Mouse (Mus musculus) intestine, embryonic 16.5 days (tissue): ENCODE data around the gene Gjc2. TPM values are rescaled to one million over a fixed set of nuclear protein-coding genes. Genes with fewer than 3 reads are reported as not detected.

Experiments used
- ATAC-seq: fragments of 200-750 bp; cut with Nextera tagmentation; 2 replicates; pipeline ENCODE4 v1.8.0; 2017; ENCODE audit warnings: moderate TSS enrichment, moderate library complexity
- H3K27ac ChIP-seq: fragments of 300-500 bp; sonication (generic); 2 replicates; pipeline ENCODE4 v1.5.1; 2014; ENCODE audit warnings: mild to moderate bottlenecking, low read length
- H3K27me3 ChIP-seq: fragments of 300-500 bp; sonication (generic); replicated peaks from 2 replicates; pipeline ENCODE4 v1.6.1; 2014; ENCODE audit warnings: low read length, control low read depth, mixed read lengths; ENCODE audit not compliant: control insufficient read depth, insufficient read depth
- H3K36me3 ChIP-seq: fragments of 300-500 bp; sonication (generic); 2 replicates; pipeline ENCODE4 v1.6.1; 2014; ENCODE audit warnings: low read length, control low read depth; ENCODE audit not compliant: control insufficient read depth, insufficient read depth
- H3K4me1 ChIP-seq: fragments of 300-500 bp; sonication (generic); 2 replicates; pipeline ENCODE4 v1.6.1; 2014; ENCODE audit warnings: low read length, control low read depth, mixed read lengths; ENCODE audit not compliant: control insufficient read depth, insufficient read depth
- H3K4me2 ChIP-seq: fragments of 300-500 bp; sonication (generic); 2 replicates; pipeline ENCODE4 v1.6.1; 2014; ENCODE audit warnings: low read depth, low read length, control low read depth
- H3K4me3 ChIP-seq: fragments of 300-500 bp; sonication (generic); 2 replicates; pipeline ENCODE4 v1.5.1; 2014; ENCODE audit warnings: mild to moderate bottlenecking, low read length
- H3K9ac ChIP-seq: fragments of 300-500 bp; sonication (generic); 2 replicates; pipeline ENCODE4 v1.6.1; 2014; ENCODE audit warnings: low read depth, low read length
- H3K9me3 ChIP-seq: fragments of 300-500 bp; sonication (generic); 2 replicates; pipeline ENCODE4 v1.6.1; 2016; ENCODE audit warnings: low read length, control low read depth; ENCODE audit not compliant: control insufficient read depth
- WGBS: fragments of 180-500 bp; shearing (Covaris S2); extraction: QIAGEN DNeasy Blood & Tissue Kit; methylation state at CpG from one replicate; pipeline ENCODE4 v1.1.7; 2014; 5-methylcytosine and 5-hydroxymethylcytosine counted together
- polyA plus RNA-seq: library from polyadenylated mRNA; unstranded; fragments of >200 nt; fragmentation: Nextera tagmentation; extraction: Ambion mirVana; gene quantifications from 2 replicates; pipeline ENCODE4 v1.2.1, GENCODE M21; 2015

The Gjc2 gene
- polyA plus RNA-seq, 1 experiment from 2014 or later, result 0.81 TPM

- Histone ChIP-seq H3K4me3 (no peak overlapping the region), H3K27ac (peak overlapping the region; percentile 13; the same call in 1 of the 2 replicates), H3K4me2 (no peak overlapping the region), H3K27me3 (no peaks in the 10 kb centered on the region), H3K9ac (no peak overlapping the region), H3K4me1 (peaks cover 11% of the 10 kb centered on the region), H3K9me3 (no peaks in the 10 kb centered on the region), H3K36me3 (no peaks in the 10 kb centered on the region)
- ATAC-seq, result no peak
- WGBS, result 87% methylated on average over 4 of the region's 4 CpGs
Observed at GRCm38 (mm10) chr11:59210020-59210419, 27.0 kb upstream of the Gjc2 start.

- Histone ChIP-seq H3K27me3 (no peaks in the 10 kb centered on the region), H3K36me3 (no peaks in the 10 kb centered on the region), H3K4me1 (peaks cover 11% of the 10 kb centered on the region), H3K4me2 (peak overlapping the region; percentile 80), H3K4me3 (peak overlapping the region; percentile 96), H3K9me3 (no peaks in the 10 kb centered on the region), H3K27ac (peak overlapping the region; percentile 58), H3K9ac (peak overlapping the region; percentile 50; the same call in 1 of the 2 replicates)
- 58% methylated on average over 5 of the region's 5 CpGs for WGBS
- no peak for ATAC-seq
Observed at GRCm38 (mm10) chr11:59209580-59209979, 26.6 kb upstream of the Gjc2 start.

- peaks cover 2% of the 10 kb centered on the region; the same call in 1 of the 2 replicates for H3K36me3 ChIP-seq
- H3K4me2 ChIP-seq, result peak overlapping the region; percentile 80
- no peaks in the 10 kb centered on the region for H3K9me3 ChIP-seq
- peak overlapping the region; percentile 95 for H3K9ac ChIP-seq
- 10% methylated on average over 18 of the region's 18 CpGs for WGBS
- peak overlapping the region; percentile 96 for H3K4me3 ChIP-seq
- ATAC-seq, result peak; percentile 60
- peak overlapping the region; percentile 97 for H3K27ac ChIP-seq
- no peaks in the 10 kb centered on the region for H3K27me3 ChIP-seq
- H3K4me1 ChIP-seq, result peaks cover 11% of the 10 kb centered on the region
Observed at GRCm38 (mm10) chr11:59209003-59209441, 26.0 kb upstream of the Gjc2 start.

GRCm38 (mm10) chr11:59208153-59208831, 25.3 kb upstream of the Gjc2 start, which contains the start of gene 2310033P09Rik:
2310033P09Rik (plus strand) TSS chr11:59208321.
- ATAC-seq, result peak; percentile 84
- Histone ChIP-seq H3K36me3 (peaks cover 3% of the 10 kb centered on the region; the same call in 1 of the 2 replicates), H3K27ac (peak within 1 kb of the TSS; percentile 97), H3K4me1 (peaks cover 11% of the 10 kb centered on the region), H3K4me3 (peak within 1 kb of the TSS; percentile 96), H3K27me3 (no peaks in the 10 kb centered on the region), H3K9me3 (no peaks in the 10 kb centered on the region), H3K9ac (peak within 1 kb of the TSS; percentile 95), H3K4me2 (peak within 1 kb of the TSS; percentile 80)
- WGBS, result 0% methylated on average over 67 of the region's 67 CpGs

- under 1% methylated on average over 63 of the region's 63 CpGs for WGBS
- H3K9ac ChIP-seq, result peak within 1 kb of the TSS; percentile 86
Observed at GRCm38 (mm10) chr11:59202081-59202995, 19.3 kb upstream of the Gjc2 start, which contains the start of gene Mrpl55. Mrpl55 (plus strand) TSS chr11:59202486.

GRCm38 (mm10) chr11:59201216-59202002, 18.4 kb upstream of the Gjc2 start:
- Histone ChIP-seq H3K27me3 (no peaks in the 10 kb centered on the region), H3K9ac (peak overlapping the region; percentile 86), H3K36me3 (peaks cover 7% of the 10 kb centered on the region; the same call in 1 of the 2 replicates), H3K9me3 (no peaks in the 10 kb centered on the region), H3K27ac (peak overlapping the region; percentile 79), H3K4me1 (peaks cover 16% of the 10 kb centered on the region), H3K4me2 (peak overlapping the region; percentile 83), H3K4me3 (peak overlapping the region; percentile 92)
- WGBS, result 29% methylated on average over 16 of the region's 16 CpGs
- ATAC-seq, result peak; percentile 22

More at GRCm38 (mm10) chr11:59202081-59202995, 19.3 kb upstream of the Gjc2 start, which contains the start of gene Mrpl55:
- H3K27me3 ChIP-seq, result no peaks in the 10 kb centered on the region
- H3K4me3 ChIP-seq, result peak within 1 kb of the TSS; percentile 92
- H3K27ac ChIP-seq, result peak within 1 kb of the TSS; percentile 79
- peaks cover 16% of the 10 kb centered on the region for H3K4me1 ChIP-seq
- no peaks in the 10 kb centered on the region for H3K9me3 ChIP-seq
- peaks cover 7% of the 10 kb centered on the region; the same call in 1 of the 2 replicates for H3K36me3 ChIP-seq
- H3K4me2 ChIP-seq, result peak within 1 kb of the TSS; percentile 92
- peak; percentile 93 for ATAC-seq

GRCm38 (mm10) chr11:59196230-59196629, 13.2 kb upstream of the Gjc2 start:
- H3K9ac ChIP-seq, result no peak overlapping the region
- H3K4me3 ChIP-seq, result no peak overlapping the region
- H3K4me2 ChIP-seq, result no peak overlapping the region
- H3K36me3 ChIP-seq, result 0 out of 2 replicates have a peak, but pooled peaks cover 3% of the 10 kb centered on the region
- H3K9me3 ChIP-seq, result no peaks in the 10 kb centered on the region
- peaks cover 6% of the 10 kb centered on the region for H3K4me1 ChIP-seq
- ATAC-seq, result no peak
- H3K27me3 ChIP-seq, result no peaks in the 10 kb centered on the region
- no peak overlapping the region for H3K27ac ChIP-seq

- no peak; the same call in 1 of the 2 replicates for ATAC-seq
- Histone ChIP-seq H3K27me3 (no peaks in the 10 kb centered on the region), H3K4me1 (peaks cover 6% of the 10 kb centered on the region), H3K27ac (peak within 1 kb of the TSS; percentile 94), H3K4me3 (peak within 1 kb of the TSS; percentile 75), H3K36me3 (no peaks in the 10 kb centered on the region), H3K9me3 (no peaks in the 10 kb centered on the region), H3K9ac (peak within 1 kb of the TSS; percentile 81), H3K4me2 (peak within 1 kb of the TSS; percentile 85)
- 6% methylated on average over 16 of the region's 16 CpGs for WGBS
Observed at GRCm38 (mm10) chr11:59192059-59192386, 9.0 kb upstream of the Gjc2 start, which contains the start of gene Guk1. Guk1 (minus strand) TSS chr11:59192212.
